Comparison of ENCODE assay signal across 31 mouse cellular contexts in genomic region chr10:77869651-77870050, GRCm38 (mm10). TPM values are rescaled to one million over a fixed set of nuclear protein-coding genes. Genes with fewer than 3 reads are reported as not detected.
"Had no signal": no experiment of that assay in that cellular context is flagged by ENCODE, and none has a peak within 500 bp of the region (broad histone marks: within the 10 kb centered on the region; RNA-seq: fewer than 3 reads in every experiment).

No protein-coding gene starts in this region.

- H3K4me3 ChIP-seq: intestine, embryonic 15.5 days; layer of hippocampus, adult 2 months; left cerebral cortex, adult 2 months; limb, embryonic 12.5 days; limb, embryonic 15.5 days had no signal

- DNase-seq: kidney, adult 18-20 months; kidney, adult 9 months; kidney, postnatal 25 days; layer of hippocampus, adult 9-11 months; layer of hippocampus, postnatal 36 days; left cerebral cortex, postnatal 4 days; liver, postnatal 0 days; midbrain, embryonic 14.5 days; thymus, adult 2 months; thymus, postnatal 14 days; thymus, postnatal 4 days had no signal

- ATAC-seq: intestine, embryonic 15.5 days; liver, postnatal 0 days had no signal

- H3K27me3 ChIP-seq: intestine, embryonic 15.5 days; limb, embryonic 12.5 days; limb, embryonic 15.5 days had no signal

- H3K4me1 ChIP-seq: intestine, embryonic 15.5 days; limb, embryonic 12.5 days had no signal

- H3K9ac ChIP-seq: intestine, embryonic 15.5 days; limb, embryonic 12.5 days; limb, embryonic 15.5 days; liver, embryonic 14.5 days; liver, postnatal 0 days had no signal

- H3K36me3 ChIP-seq: intestine, embryonic 15.5 days; limb, embryonic 12.5 days; limb, embryonic 15.5 days had no signal

- H3K4me2 ChIP-seq: intestine, embryonic 15.5 days; limb, embryonic 12.5 days; limb, embryonic 15.5 days; liver, embryonic 11.5 days; midbrain, embryonic 11.5 days had no signal

- H3K9me3 ChIP-seq: intestine, embryonic 15.5 days; limb, embryonic 12.5 days; limb, embryonic 15.5 days had no signal

- H3K27ac ChIP-seq: intestine, embryonic 15.5 days; layer of hippocampus, adult 2 months; left cerebral cortex, adult 2 months; limb, embryonic 12.5 days; limb, embryonic 15.5 days; liver, embryonic 14.5 days; stomach, postnatal 0 days had no signal

RNA-seq across cellular contexts. Expression of gene Gm3285, which starts 7.9 kb away (rescaled TPM):
- total RNA-seq: layer of hippocampus, adult 2 months; layer of hippocampus, postnatal 36 days; left cerebral cortex, adult 2 months; left cerebral cortex, postnatal 14 days; left cerebral cortex, postnatal 4 days; megakaryocyte progenitor cell, adult 5-6 weeks; megakaryocyte-erythroid progenitor cell, adult 5-6 weeks; midbrain, postnatal 0 days had no signal
- polyA plus RNA-seq: intestine, embryonic 15.5 days; kidney, embryonic 16.5 days; large intestine, adult 2 months; limb, embryonic 12.5 days; limb, embryonic 15.5 days; liver, embryonic 11.5 days; liver, embryonic 14.5 days; liver, postnatal 0 days; midbrain, embryonic 11.5 days; midbrain, embryonic 14.5 days; midbrain, postnatal 0 days; neural tube, embryonic 11.5 days; neural tube, embryonic 14.5 days; small intestine, adult 2 months; spleen, adult 2 months; stomach, embryonic 14.5 days; stomach, postnatal 0 days had no signal

RNA-seq across cellular contexts. Expression of gene Gm10318, which starts 17.0 kb away (rescaled TPM):
- total RNA-seq: layer of hippocampus, adult 2 months; layer of hippocampus, postnatal 36 days; left cerebral cortex, adult 2 months; left cerebral cortex, postnatal 14 days; left cerebral cortex, postnatal 4 days; megakaryocyte progenitor cell, adult 5-6 weeks; megakaryocyte-erythroid progenitor cell, adult 5-6 weeks; midbrain, postnatal 0 days had no signal
- polyA plus RNA-seq: intestine, embryonic 15.5 days; kidney, embryonic 16.5 days; large intestine, adult 2 months; limb, embryonic 12.5 days; limb, embryonic 15.5 days; liver, embryonic 11.5 days; liver, embryonic 14.5 days; liver, postnatal 0 days; midbrain, embryonic 11.5 days; midbrain, embryonic 14.5 days; midbrain, postnatal 0 days; neural tube, embryonic 11.5 days; neural tube, embryonic 14.5 days; small intestine, adult 2 months; spleen, adult 2 months; stomach, embryonic 14.5 days; stomach, postnatal 0 days; thymus, adult 2 months had no signal

RNA-seq across cellular contexts. Expression of gene Gm36176, which starts 23.0 kb away (rescaled TPM):
- total RNA-seq: layer of hippocampus, adult 2 months; layer of hippocampus, postnatal 36 days; left cerebral cortex, adult 2 months; left cerebral cortex, postnatal 14 days; left cerebral cortex, postnatal 4 days; megakaryocyte progenitor cell, adult 5-6 weeks; megakaryocyte-erythroid progenitor cell, adult 5-6 weeks; midbrain, postnatal 0 days had no signal
- polyA plus RNA-seq: intestine, embryonic 15.5 days; kidney, embryonic 16.5 days; large intestine, adult 2 months; limb, embryonic 12.5 days; limb, embryonic 15.5 days; liver, embryonic 11.5 days; liver, embryonic 14.5 days; liver, postnatal 0 days; midbrain, embryonic 11.5 days; midbrain, embryonic 14.5 days; midbrain, postnatal 0 days; neural tube, embryonic 11.5 days; neural tube, embryonic 14.5 days; small intestine, adult 2 months; spleen, adult 2 months; stomach, embryonic 14.5 days; stomach, postnatal 0 days had no signal

RNA-seq across cellular contexts. Expression of gene Lrrc3, which starts 32.7 kb away (rescaled TPM):
- total RNA-seq: megakaryocyte progenitor cell, adult 5-6 weeks; megakaryocyte-erythroid progenitor cell, adult 5-6 weeks had no signal

RNA-seq across cellular contexts. Expression of gene Krtap10-10, which starts 33.9 kb away (rescaled TPM):
- total RNA-seq: layer of hippocampus, adult 2 months; layer of hippocampus, postnatal 36 days; left cerebral cortex, adult 2 months; left cerebral cortex, postnatal 14 days; left cerebral cortex, postnatal 4 days; megakaryocyte progenitor cell, adult 5-6 weeks; megakaryocyte-erythroid progenitor cell, adult 5-6 weeks; midbrain, postnatal 0 days had no signal
- polyA plus RNA-seq: intestine, embryonic 15.5 days; kidney, embryonic 16.5 days; large intestine, adult 2 months; limb, embryonic 12.5 days; limb, embryonic 15.5 days; liver, embryonic 11.5 days; liver, embryonic 14.5 days; liver, postnatal 0 days; midbrain, embryonic 11.5 days; midbrain, embryonic 14.5 days; midbrain, postnatal 0 days; neural tube, embryonic 11.5 days; neural tube, embryonic 14.5 days; small intestine, adult 2 months; spleen, adult 2 months; stomach, embryonic 14.5 days; stomach, postnatal 0 days had no signal
